Mouse (Mus musculus) stomach, embryonic 16.5 days (tissue): ENCODE measurements around the gene Skor1. TPM values are rescaled to one million over a fixed set of nuclear protein-coding genes. Genes with fewer than 3 reads are reported as not detected.

Experiments used
- ATAC-seq: fragments of 200-750 bp; cut with Nextera tagmentation; 2 replicates; pipeline ENCODE4 v1.8.0; 2017; ENCODE audit warnings: moderate number of reproducible peaks, moderate TSS enrichment; ENCODE audit not compliant: insufficient read depth, low FRiP score
- H3K27ac ChIP-seq: fragments of 300-500 bp; sonication (generic); 2 replicates; pipeline ENCODE4 v1.5.1; 2014; ENCODE audit warnings: low read length
- H3K27me3 ChIP-seq: fragments of 300-500 bp; sonication (generic); 2 replicates; pipeline ENCODE4 v1.6.1; 2014; ENCODE audit warnings: low read length, control low read depth, mixed read lengths; ENCODE audit not compliant: control insufficient read depth, insufficient read depth
- H3K36me3 ChIP-seq: fragments of 300-500 bp; sonication (generic); 2 replicates; pipeline ENCODE4 v1.6.1; 2014; ENCODE audit warnings: low read length; ENCODE audit not compliant: control insufficient read depth, insufficient read depth
- H3K4me1 ChIP-seq: fragments of 300-500 bp; sonication (generic); 2 replicates; pipeline ENCODE4 v1.6.1; 2014; ENCODE audit warnings: low read length, control low read depth, mixed read lengths; ENCODE audit not compliant: control insufficient read depth, insufficient read depth
- H3K4me2 ChIP-seq: fragments of 300-500 bp; sonication (generic); 2 replicates; pipeline ENCODE4 v1.6.1; 2014; ENCODE audit warnings: low read depth, low read length, mixed read lengths
- H3K4me3 ChIP-seq: fragments of 300-500 bp; sonication (generic); replicated peaks from 2 replicates; pipeline ENCODE4 v1.5.1; 2014; ENCODE audit warnings: mild to moderate bottlenecking, low read length
- H3K9ac ChIP-seq: fragments of 300-500 bp; sonication (generic); 2 replicates; pipeline ENCODE4 v1.6.1; 2014; ENCODE audit warnings: low read length
- H3K9me3 ChIP-seq: fragments of 300-500 bp; sonication (generic); replicated peaks from 2 replicates; pipeline ENCODE4 v1.6.1; 2016; ENCODE audit warnings: low read length, control low read depth; ENCODE audit not compliant: control insufficient read depth
- WGBS: fragments of 180-500 bp; shearing (Covaris S2); extraction: QIAGEN DNeasy Blood & Tissue Kit; methylation state at CpG from one replicate; pipeline ENCODE4 v1.1.7; 2014; 5-methylcytosine and 5-hydroxymethylcytosine counted together
- polyA plus RNA-seq: library from polyadenylated mRNA; unstranded; fragments of >200 nt; fragmentation: Nextera tagmentation; extraction: Ambion mirVana; gene quantifications from 2 replicates; pipeline ENCODE4 v1.2.1, GENCODE M21; 2015

Skor1 gene
- polyA plus RNA-seq, 1 experiment from 2014 or later: not detected

DNA sequence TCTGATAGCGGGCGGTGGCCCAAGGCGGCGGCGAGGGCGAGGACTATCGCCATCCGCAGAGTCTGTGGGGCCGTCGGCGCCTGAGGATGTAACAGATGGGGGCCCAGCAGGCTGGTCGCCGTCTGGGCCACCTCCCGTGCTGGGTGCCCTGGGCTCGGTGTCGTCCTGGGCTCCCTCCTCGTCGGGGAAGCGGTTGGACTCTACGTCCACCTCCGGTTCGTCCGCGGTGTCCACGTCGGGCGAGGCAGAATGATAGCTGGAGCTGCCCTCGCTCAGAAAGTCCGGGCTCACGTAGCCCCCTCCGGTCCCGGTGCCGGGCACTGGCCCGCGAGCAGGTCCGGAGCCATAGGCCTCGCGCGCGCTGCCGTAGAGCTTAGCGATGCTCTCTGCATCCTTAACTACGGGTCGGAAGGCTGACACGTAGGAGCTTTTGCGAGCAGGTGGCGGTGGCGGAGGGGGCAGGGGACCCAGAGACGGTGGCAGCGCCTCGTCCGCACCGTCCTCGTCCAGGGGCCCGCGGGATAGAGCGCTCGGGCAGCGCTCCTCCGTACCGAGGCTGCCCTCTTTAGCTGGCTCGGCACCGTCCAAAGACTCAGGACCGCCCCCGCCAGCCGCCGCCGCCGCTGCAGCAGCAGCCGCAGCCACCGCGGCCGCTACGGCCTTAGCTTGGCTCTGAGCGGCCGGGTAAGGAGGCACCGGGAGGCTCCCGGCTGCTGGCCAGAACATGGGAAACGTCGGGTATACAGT lies 4.1 kb downstream of the Skor1 start:
- Histone ChIP-seq H3K9me3 (no peaks in the 10 kb centered on the region), H3K27me3 (peaks cover 100% of the 10 kb centered on the region), H3K4me1 (peaks cover 17% of the 10 kb centered on the region; the same call in 1 of the 2 replicates), H3K36me3 (no peaks in the 10 kb centered on the region), H3K9ac (no peak overlapping the region; the same call in 1 of the 2 replicates), H3K27ac (no peak overlapping the region), H3K4me3 (peak overlapping the region; percentile 7; the same call in 1 of the 2 replicates), H3K4me2 (peak overlapping the region; percentile 10; the same call in 1 of the 2 replicates)
- no peak for ATAC-seq
- WGBS: under 1% methylated on average over 80 of the region's 80 CpGs

DNA sequence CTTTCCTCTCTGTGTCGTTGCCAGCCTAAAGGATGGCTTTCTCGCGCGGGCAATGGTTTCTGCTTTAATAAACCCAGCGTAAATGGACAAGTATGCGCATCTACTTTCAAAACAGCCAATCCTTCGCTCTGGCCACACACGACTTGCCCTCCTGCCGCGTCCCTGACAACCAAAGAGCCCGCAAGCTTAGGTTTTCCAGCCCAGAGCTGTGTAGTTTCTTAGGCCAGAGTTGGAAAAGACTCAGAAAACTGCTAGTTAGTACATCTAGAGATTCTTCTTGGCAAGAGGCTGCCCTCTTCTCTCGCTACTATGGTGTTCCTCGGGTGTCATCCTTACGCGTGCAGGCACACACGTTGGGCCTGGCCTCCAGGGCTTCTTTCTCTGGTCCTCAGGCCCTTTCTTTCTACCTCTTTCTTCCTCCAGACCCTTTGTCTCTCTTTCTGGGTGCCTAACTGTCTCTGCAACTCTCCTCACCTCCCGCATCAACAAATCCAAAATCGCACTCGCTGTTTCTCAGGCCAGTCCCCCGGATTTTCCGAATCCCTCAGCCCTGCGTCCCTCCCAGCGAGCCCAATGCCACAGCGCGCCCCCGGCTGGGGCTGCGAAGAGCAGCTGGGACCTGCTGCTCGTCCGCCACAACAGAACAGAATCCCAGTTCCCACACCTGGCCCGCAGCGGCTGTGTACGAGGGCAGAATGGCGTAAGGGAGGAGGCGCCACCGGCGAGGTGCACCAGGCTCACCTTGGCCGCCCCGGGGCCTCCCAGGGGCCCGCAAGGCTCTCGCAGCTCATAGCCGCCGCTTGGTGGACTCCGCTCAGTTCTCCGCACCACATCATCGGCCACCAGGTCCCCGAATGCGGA lies 4.9 kb downstream of the Skor1 start:
- no peaks in the 10 kb centered on the region for H3K9me3 ChIP-seq
- H3K4me1 ChIP-seq: peaks cover 14% of the 10 kb centered on the region; the same call in 1 of the 2 replicates
- H3K36me3 ChIP-seq: no peaks in the 10 kb centered on the region
- H3K27me3 ChIP-seq: peaks cover 100% of the 10 kb centered on the region
- 2% methylated on average over 47 of the region's 47 CpGs for WGBS
- no peak overlapping the region for H3K27ac ChIP-seq
- H3K4me3 ChIP-seq: peak overlapping the region; percentile 21; the same call in 1 of the 2 replicates
- no peak for ATAC-seq
- no peak overlapping the region for H3K4me2 ChIP-seq
- no peak overlapping the region; the same call in 1 of the 2 replicates for H3K9ac ChIP-seq

GRCm38 (mm10) chr9:63143227-63143626 lies 5.5 kb downstream of the Skor1 start:
- no peak overlapping the region for H3K4me2 ChIP-seq
- no peaks in the 10 kb centered on the region for H3K9me3 ChIP-seq
- no peak overlapping the region for H3K4me3 ChIP-seq
- 1% methylated on average over 25 of the region's 25 CpGs for WGBS
- no peak overlapping the region for H3K9ac ChIP-seq
- ATAC-seq: no peak
- H3K4me1 ChIP-seq: peaks cover 18% of the 10 kb centered on the region; the same call in 1 of the 2 replicates
- H3K36me3 ChIP-seq: no peaks in the 10 kb centered on the region
- no peak overlapping the region for H3K27ac ChIP-seq
- peaks cover 100% of the 10 kb centered on the region for H3K27me3 ChIP-seq

GRCm38 (mm10) chr9:63142335-63143036 lies 6.3 kb downstream of the Skor1 start:
- peaks cover 18% of the 10 kb centered on the region; the same call in 1 of the 2 replicates for H3K4me1 ChIP-seq
- H3K27me3 ChIP-seq: peaks cover 100% of the 10 kb centered on the region
- no peaks in the 10 kb centered on the region for H3K36me3 ChIP-seq
- no peak for ATAC-seq
- no peaks in the 10 kb centered on the region for H3K9me3 ChIP-seq
- no peak overlapping the region for H3K4me3 ChIP-seq
- H3K9ac ChIP-seq: no peak overlapping the region
- H3K27ac ChIP-seq: no peak overlapping the region
- 1% methylated on average over 42 of the region's 42 CpGs for WGBS
- no peak overlapping the region for H3K4me2 ChIP-seq

- H3K27me3 ChIP-seq: peaks cover 100% of the 10 kb centered on the region
- H3K9ac ChIP-seq: no peak overlapping the region
- 1% methylated on average over 24 of the region's 24 CpGs for WGBS
- no peak overlapping the region for H3K4me3 ChIP-seq
- H3K36me3 ChIP-seq: no peaks in the 10 kb centered on the region
- no peak overlapping the region for H3K27ac ChIP-seq
- H3K9me3 ChIP-seq: no peaks in the 10 kb centered on the region
- H3K4me1 ChIP-seq: peaks cover 16% of the 10 kb centered on the region; the same call in 1 of the 2 replicates
- H3K4me2 ChIP-seq: no peak overlapping the region
- ATAC-seq: no peak
These were observed 7.0 kb downstream of the Skor1 start for GRCm38 (mm10) chr9:63141641-63142334.

- ATAC-seq: no peak
- Histone ChIP-seq H3K36me3 (no peaks in the 10 kb centered on the region), H3K9me3 (no peaks in the 10 kb centered on the region), H3K4me2 (no peak overlapping the region), H3K27me3 (peaks cover 98% of the 10 kb centered on the region), H3K27ac (no peak overlapping the region), H3K4me3 (no peak overlapping the region), H3K9ac (no peak overlapping the region), H3K4me1 (peaks cover 8% of the 10 kb centered on the region; the same call in 1 of the 2 replicates)
- whole genome bisulfite sequencing: 1% methylated on average over 9 of the region's 9 CpGs
These were observed 8.6 kb downstream of the Skor1 start for GRCm38 (mm10) chr9:63140211-63140610.

DNA sequence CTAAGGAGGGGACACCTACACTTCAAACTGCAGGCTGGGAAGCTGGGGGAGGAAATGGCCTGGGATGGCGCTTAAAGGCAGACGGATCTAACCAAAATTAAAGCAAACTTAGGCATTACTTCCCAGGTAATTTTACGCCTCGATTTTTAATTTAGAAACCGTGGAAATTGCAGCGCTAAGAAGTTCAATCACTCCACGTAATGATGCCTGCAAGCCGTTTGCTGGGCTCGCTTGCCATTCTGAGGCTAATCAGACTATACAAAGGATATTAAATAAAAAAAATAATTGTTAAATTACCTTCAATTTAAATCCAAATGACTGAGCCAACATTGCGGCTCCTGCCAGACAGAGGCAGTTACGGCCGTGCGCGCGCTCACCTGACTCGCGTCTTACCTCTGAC lies 9.1 kb downstream of the Skor1 start:
- H3K9me3 ChIP-seq: no peaks in the 10 kb centered on the region
- H3K4me1 ChIP-seq: peaks cover 8% of the 10 kb centered on the region; the same call in 1 of the 2 replicates
- no peak overlapping the region for H3K4me2 ChIP-seq
- H3K4me3 ChIP-seq: no peak overlapping the region
- no peak for ATAC-seq
- 4% methylated on average over 17 of the region's 17 CpGs for WGBS
- H3K36me3 ChIP-seq: no peaks in the 10 kb centered on the region
- peaks cover 98% of the 10 kb centered on the region for H3K27me3 ChIP-seq
- no peak overlapping the region for H3K9ac ChIP-seq
- H3K27ac ChIP-seq: no peak overlapping the region

DNA sequence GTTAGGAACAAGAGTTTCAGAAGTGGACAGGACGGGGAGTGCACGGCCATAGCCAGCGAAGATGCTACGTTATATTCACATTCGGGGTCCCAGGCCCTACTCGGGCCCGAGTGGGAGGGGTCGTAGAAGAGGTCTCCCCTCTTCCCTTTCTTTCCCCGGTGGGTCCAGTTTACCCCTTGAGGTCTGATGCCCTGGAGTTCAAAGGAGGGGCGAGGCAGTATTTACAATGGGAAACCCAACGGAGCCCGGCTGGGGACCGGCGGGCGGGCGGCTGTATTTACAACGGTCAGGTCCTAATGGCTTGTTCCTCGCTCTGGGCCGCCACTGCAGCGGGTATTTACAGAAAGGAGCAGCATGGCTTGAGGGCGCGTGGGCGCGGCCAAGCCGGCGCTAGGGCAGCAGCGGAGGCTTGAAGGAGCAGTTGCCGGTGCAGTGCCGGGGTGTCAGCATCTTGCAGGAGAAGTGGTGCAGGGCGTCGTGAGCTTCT lies 10.2 kb downstream of the Skor1 start:
- peak; percentile 47; the same call in 1 of the 2 replicates for ATAC-seq
- peak overlapping the region; percentile 17; the same call in 1 of the 2 replicates for H3K4me3 ChIP-seq

More for the DNA sequence above, 10.2 kb downstream of the Skor1 start:
- Histone ChIP-seq H3K4me1 (peaks cover 7% of the 10 kb centered on the region; the same call in 1 of the 2 replicates), H3K9me3 (no peaks in the 10 kb centered on the region), H3K36me3 (no peaks in the 10 kb centered on the region), H3K9ac (no peak overlapping the region), H3K27me3 (peaks cover 93% of the 10 kb centered on the region), H3K4me2 (peak overlapping the region; percentile 35), H3K27ac (no peak overlapping the region)
- WGBS: under 1% methylated on average over 31 of the region's 31 CpGs
